Mouse (Mus musculus) ES-Bruce4 (cell line): Measurements from ENCODE around the gene Gm20521.

Experiments used
- CTCF ChIP-seq: IDR thresholded peaks from one replicate; pipeline ENCODE4 v1.8.1; 2011; ENCODE audit warnings: low read depth, low read length
- POLR2A ChIP-seq: IDR thresholded peaks from one replicate; pipeline ENCODE4 v1.8.1; 2011; ENCODE audit warnings: low read length; ENCODE audit not compliant: insufficient read depth

GRCm38 (mm10) chr14:54894296-54895151 lies 11.3 kb downstream of the Gm20521 start:
- no peak for TF ChIP-seq CTCF
- TF ChIP-seq POLR2A, result no peak
